Mouse (Mus musculus): Measurements from ENCODE around the gene Gsn.

GRCm38 (mm10) chr2:35208931-35209665 is 47.1 kb upstream of the Gsn start:
- TF ChIP-seq CTCF (IDR thresholded peaks at IDR 0.05; ENCODE audit: insufficient read depth, low read length) (no peak), POLR2A (IDR thresholded peaks at IDR 0.05; ENCODE audit: borderline replicate concordance, extremely low read depth, low read depth, low read length) (no peak)
